Mouse (Mus musculus): Measurements from ENCODE around the gene Csf2rb2.
"Not testable (repeated sequence)": the region's sequence is repeated elsewhere in the genome, so short reads cannot be mapped to it uniquely, and the experiment has no call there.

Csf2rb2 gene

GRCm38 (mm10) chr15:78305341-78305933 lies at the start of gene Csf2rb2:
Gene Csf2rb2, minus strand, starts transcription at chr15:78305721.
- no peak for DNase-seq (ENCODE audit: low spot score in 2 of 2)

- no peak for DNase-seq (ENCODE audit: low spot score in 2 of 2)
These were observed 49.4 kb upstream of the Csf2rb2 start for GRCm38 (mm10) chr15:78354958-78355357.

- DNase-seq (ENCODE audit: low spot score in 2 of 2): no peak
These were observed 46.2 kb upstream of the Csf2rb2 start for GRCm38 (mm10) chr15:78351586-78352165.

GRCm38 (mm10) chr15:78344567-78344966 lies 39.0 kb upstream of the Csf2rb2 start:
- DNase-seq (ENCODE audit: low spot score in 2 of 2): no peak

- DNase-seq (ENCODE audit: low spot score in 2 of 2): no peak
These were observed 38.2 kb upstream of the Csf2rb2 start for GRCm38 (mm10) chr15:78343683-78344082.

GRCm38 (mm10) chr15:78340919-78341318 lies 35.4 kb upstream of the Csf2rb2 start:
- DNase-seq (ENCODE audit: low spot score in 2 of 2): not testable (repeated sequence)

GRCm38 (mm10) chr15:78339627-78340423 lies 34.3 kb upstream of the Csf2rb2 start:
- peak; percentile 52 to 65 for DNase-seq (ENCODE audit: low spot score in 2 of 2)

- DNase-seq (ENCODE audit: low spot score in 2 of 2): no peak
These were observed 28.9 kb upstream of the Csf2rb2 start for GRCm38 (mm10) chr15:78334380-78334779.

- no peak for DNase-seq (ENCODE audit: low spot score in 2 of 2)
These were observed 27.5 kb upstream of the Csf2rb2 start for GRCm38 (mm10) chr15:78332981-78333380.

GRCm38 (mm10) chr15:78331523-78332340 lies 26.2 kb upstream of the Csf2rb2 start:
- no peak for DNase-seq (ENCODE audit: low spot score in 2 of 2)

GRCm38 (mm10) chr15:78330706-78331105 lies 25.2 kb upstream of the Csf2rb2 start:
- no peak for DNase-seq (ENCODE audit: low spot score in 2 of 2)

GRCm38 (mm10) chr15:78329972-78330371 lies 24.5 kb upstream of the Csf2rb2 start:
- not testable (repeated sequence) for DNase-seq (ENCODE audit: low spot score in 2 of 2)

- no peak for DNase-seq (ENCODE audit: low spot score in 2 of 2)
These were observed 23.1 kb upstream of the Csf2rb2 start for GRCm38 (mm10) chr15:78328520-78329097.

GRCm38 (mm10) chr15:78327753-78328341 lies 22.3 kb upstream of the Csf2rb2 start:
- not testable (repeated sequence) for DNase-seq (ENCODE audit: low spot score in 2 of 2)

GRCm38 (mm10) chr15:78326747-78327146 lies 21.2 kb upstream of the Csf2rb2 start:
- DNase-seq (ENCODE audit: low spot score in 2 of 2): no peak

GRCm38 (mm10) chr15:78325671-78326339 lies 20.3 kb upstream of the Csf2rb2 start, which contains the start of gene Csf2rb:
Gene Csf2rb, plus strand, starts transcription at chr15:78325752.
- no peak for DNase-seq (ENCODE audit: low spot score in 2 of 2)

GRCm38 (mm10) chr15:78324294-78324693 lies 18.8 kb upstream of the Csf2rb2 start:
- no peak for DNase-seq (ENCODE audit: low spot score in 2 of 2)

GRCm38 (mm10) chr15:78323366-78323765 lies 17.8 kb upstream of the Csf2rb2 start:
- DNase-seq (ENCODE audit: low spot score in 2 of 2): no peak

GRCm38 (mm10) chr15:78320825-78321496 lies 15.4 kb upstream of the Csf2rb2 start:
- DNase-seq (ENCODE audit: low spot score in 2 of 2): peak; percentile 79 to 84

All from urinary bladder, postnatal 4 days (tissue).